Mouse (Mus musculus): ENCODE measurements around the gene Akap2.

- TF ChIP-seq CTCF (IDR thresholded peaks at IDR 0.05; ENCODE audit: low read depth, low read length) (no peak), POLR2A (IDR thresholded peaks at IDR 0.05; ENCODE audit: extremely low read depth, insufficient read depth, low read length) (no peak)
These were observed 52.8 kb downstream of the Akap2 start for GRCm38 (mm10) chr4:57770185-57770823.
